Mouse (Mus musculus): ENCODE measurements around the gene Cd3e.
A peak's percentile ranks its signal among the peaks of the same experiment; 100 is the strongest.
"Not testable (repeated sequence)": the region's sequence is repeated elsewhere in the genome, so short reads cannot be mapped to it uniquely, and the experiment has no call there.

The Cd3e gene

DNA sequence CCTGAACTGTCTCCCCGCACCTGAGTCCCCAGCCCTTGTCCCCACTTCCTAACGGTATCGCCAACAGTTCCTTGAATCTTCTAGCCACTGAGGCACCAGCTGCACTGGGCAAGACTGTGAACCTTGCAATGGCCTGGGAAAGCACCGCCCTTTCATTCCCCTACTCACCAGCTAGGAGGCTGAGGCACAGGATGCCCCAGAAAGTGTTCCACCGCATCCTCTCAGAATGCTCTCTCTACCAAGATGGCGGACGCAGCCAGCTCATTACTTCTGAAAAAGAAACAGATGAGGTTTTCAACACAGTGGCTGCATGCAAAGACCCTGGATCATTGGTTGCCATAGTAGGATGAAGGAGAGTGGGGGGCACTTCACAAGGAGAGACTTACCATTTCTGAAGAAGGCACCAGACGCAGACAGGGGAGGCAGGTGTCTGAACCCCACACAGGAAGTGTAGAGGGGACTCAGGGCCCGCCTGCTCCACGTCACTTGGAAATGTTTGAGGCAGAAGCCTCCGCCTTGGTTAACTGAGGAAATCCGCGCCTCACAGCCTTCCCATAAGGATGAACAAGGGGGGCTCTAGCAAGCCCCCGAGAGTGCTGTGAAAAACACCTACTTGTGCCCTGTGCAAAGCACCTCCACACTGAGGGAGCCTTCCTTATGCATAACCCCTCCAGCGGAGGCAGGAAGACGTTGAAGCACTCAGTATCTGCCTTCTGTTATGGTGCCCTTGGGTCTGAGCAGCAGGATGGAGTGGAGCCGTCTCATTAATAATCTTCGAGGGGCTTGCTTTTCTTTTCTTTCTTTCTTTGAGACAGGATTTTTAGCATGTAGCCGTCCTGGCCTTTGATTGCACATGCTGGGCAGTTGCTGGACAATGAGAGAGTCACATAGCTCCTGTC, at the start of gene Cd3e:
TSS of gene Cd3e (minus strand) at position 448 of the 899 bp plus-strand sequence.
- DNase-seq, result no peak

DNA sequence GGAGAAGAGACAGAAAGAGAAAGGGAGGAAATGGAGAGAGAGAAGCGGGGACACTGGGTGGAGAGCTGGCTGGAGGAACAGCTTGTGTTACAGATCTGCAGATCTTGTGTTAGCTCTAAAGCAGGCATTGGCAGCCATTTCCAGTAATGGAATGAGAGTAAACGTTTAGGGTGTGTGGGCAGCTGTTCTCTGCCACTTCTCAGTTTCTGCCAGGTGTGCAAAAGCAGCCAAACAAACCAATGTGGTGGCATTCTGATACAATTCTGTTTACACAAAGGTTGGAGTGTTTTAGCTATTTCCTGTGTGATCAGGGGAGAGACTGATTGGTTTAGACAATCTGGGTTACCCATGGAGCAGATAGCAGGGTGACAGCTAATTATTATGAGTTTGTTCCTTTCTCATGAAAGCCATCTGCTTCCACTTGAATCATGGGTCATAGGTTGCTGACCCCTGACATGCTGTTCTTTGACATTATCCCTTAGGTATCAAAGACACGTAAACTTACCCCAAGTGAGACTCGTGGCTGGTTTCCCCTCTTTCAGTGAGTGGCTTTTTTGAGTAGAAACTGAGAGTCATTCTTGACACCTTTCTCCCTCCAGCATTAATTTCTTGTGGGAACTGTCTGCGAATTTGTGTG, 49.0 kb upstream of the Cd3e start:
- peak; percentile 22 for DNase-seq

DNA sequence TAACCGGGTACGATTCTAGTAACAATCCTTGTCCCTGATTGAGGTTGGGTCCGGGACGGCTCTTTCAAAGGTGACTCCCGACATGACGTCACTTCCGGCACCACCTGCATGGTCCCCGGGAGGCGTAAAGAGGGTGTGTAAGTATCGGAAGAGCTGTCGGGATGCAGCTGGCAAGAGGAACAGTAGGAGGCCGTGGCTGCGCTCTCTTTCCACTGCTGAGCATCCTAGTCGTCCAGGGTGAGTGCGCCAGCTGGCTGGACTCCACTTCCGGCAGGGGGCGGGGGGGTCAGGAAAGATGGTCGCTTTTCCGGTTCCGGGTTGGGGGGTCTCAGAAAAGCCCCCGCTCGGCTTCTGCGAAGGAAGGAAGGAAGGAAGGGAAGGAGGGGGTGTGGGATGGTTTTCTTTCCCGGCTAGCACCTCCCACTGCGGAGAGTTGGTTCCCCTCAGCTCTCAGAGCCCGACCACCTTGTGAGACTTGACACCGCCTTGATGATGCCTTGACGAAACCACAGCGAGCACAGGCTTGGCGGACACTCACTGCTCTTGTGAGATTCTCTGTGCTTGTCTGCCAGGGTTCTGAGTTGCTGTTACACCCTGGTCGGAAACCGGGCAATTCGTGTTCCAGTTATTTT, 45.8 kb upstream of the Cd3e start, which contains the start of gene Mpzl3:
TSS of gene Mpzl3 (plus strand) at position 105 of the 632 bp plus-strand sequence.
- peak; percentile 85 for DNase-seq

DNA sequence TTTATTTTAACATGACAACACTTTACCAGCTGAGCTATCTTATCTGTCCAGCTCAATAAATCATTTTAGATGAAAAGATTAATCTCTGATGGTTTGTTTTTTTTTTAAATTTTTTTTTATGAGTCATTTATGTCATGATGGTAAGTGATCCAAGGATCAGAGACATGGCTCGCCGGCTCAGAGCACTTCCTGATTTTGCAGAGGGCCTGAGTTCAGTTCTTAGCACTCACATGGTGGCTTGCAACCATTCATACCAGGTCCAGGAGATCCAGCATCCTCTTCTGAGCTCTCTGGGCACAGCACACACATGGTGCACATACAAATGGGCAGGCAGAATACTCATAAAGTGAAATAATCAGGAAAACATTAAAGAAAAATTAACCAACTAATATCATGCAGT, 40.9 kb upstream of the Cd3e start:
- no peak for DNase-seq

DNA sequence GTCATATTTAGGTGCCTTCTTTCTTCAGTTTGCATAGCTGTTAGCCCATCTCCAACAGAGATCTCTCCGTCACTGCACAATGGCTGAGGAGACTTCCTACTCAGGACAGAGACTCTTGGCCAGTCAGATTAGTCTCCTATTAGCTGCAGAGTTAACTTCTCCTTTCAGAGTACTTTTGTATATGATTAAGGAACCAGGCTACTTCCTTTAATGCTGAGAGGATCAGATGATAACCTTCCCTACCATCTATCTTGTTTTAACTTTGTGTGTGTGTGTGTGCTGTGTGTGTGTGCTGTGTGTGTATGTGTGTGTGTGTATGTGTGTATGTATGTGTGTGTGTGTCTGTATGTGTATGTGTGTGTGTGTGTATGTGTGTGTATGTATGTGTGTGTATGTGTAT, 40.3 kb upstream of the Cd3e start:
- DNase-seq, result no peak

DNA sequence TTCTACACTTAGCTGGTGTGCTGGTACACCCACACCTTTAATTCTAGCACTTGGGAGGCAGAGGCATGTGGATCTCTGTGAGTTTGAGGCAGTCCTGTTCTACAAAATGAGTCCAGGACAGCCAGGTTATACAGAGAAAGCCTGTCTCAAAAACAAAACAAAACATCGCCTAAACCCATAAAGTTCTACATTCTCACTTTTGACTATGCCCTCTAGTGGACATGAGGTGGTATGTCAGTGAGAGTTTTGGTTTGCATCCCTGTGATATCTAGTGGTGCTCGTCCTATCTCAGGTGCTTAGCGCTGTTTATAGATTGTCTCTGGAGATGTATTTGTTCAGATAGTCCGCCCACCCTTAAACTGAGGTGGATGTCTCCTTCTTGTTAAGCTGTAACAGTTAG, 39.1 kb upstream of the Cd3e start:
- DNase-seq, result peak; percentile 58

DNA sequence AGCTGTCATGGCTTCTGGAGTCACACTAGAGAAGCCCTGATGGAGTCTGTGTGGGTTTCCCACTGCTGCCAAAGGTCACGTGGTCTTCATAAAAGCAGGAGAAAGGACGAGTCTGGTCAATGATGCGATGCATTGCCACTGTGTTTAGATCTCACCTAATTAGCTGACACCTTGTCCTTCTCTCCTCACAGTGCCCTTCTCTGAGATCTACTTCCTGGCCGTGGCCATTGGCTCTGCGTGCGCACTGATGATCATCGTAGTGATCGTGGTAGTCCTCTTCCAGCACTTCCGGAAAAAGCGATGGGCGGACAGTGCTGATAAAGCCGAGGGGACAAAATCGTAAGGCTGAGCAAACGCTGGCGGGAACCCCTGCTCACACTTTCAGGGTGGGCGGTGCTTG, 37.5 kb upstream of the Cd3e start:
- no peak for DNase-seq

DNA sequence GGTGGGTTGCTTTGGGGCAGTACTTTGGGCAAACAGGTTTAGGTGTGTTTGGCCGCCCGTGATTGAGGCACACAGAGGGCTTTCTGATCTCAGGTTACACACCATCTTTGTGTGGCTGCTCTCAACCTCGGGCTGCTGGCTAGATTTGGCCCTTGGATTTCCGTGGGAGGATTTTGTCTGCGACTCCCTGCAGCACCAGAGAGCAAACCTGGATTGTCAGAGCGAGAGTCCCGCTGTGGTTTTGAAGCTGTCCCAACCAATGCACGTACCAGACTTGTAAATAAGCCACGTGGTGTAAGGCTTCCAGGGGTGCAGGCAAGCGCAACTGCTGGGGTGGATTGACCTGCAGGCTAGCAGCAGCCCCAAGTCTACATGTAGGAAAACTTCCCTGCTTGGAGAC, 33.5 kb upstream of the Cd3e start:
- peak; percentile 10 for DNase-seq

DNA sequence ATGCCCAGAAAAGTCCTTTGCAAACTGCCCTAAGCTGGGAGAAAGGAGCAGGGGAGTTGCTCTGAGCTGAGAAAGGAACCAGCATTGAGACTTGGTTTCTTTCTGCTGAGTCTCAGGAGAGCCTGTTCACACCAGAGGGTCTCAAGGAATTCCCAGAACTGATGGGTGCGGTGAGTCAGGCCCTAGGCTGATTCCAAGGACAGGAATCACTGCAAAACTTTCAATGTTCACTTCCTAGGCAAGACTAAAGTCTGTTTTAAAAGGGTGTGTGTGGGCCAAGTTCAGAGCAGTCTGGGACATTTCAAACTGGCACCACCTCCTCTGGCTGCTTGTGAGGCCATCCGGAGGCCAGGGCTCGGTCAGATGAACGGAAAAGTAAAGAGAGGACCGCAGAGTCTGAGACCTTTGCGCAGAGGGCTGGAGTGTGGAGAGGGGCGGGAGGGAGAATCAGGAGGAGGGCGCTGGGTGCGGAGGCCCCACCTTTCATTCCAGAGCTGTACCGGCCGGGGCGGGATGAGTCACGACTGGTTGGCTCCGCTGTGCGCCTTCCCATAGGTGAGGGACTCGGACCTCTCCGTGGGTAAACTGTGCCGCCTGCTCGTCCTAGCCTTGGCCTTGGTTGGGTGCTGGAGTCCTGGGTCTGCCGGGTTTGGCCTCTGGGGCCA, 32.8 kb upstream of the Cd3e start:
- peak; percentile 70 for DNase-seq

DNA sequence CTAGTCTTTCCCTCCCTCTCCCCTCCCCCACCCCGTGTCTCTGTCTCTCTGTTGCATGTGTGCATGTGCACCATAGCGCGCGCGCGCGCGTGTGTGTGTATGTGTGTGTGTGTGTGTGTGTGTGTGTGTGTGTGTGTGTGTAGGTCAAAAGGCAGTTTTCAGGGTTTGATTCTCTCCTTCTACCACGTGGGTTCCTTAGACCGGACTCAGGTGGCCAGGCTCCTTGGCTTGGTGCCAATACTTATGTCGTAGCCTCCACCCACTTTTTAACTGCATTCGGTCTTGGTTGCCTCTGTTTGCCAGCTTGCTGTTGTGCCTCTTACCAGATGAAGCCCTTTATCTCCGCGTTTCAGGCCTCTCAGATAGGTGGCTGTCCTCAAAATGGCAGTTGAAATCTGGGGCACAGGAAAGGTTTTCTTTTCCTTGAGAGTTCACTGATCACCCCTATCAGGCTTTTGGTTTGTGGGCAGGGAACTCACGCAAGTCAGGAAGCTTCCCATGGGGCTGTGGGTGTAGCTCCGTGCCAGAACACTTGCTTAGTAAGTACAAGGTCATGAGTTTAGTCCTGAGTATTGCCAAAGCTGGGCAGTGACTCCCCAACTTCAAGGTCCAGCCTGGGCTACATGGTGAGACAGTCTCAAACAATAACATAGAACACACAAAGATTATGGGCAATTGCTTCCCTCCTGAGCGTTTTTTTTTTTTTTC, 31.9 kb upstream of the Cd3e start:
- peak; percentile 42 for DNase-seq

DNA sequence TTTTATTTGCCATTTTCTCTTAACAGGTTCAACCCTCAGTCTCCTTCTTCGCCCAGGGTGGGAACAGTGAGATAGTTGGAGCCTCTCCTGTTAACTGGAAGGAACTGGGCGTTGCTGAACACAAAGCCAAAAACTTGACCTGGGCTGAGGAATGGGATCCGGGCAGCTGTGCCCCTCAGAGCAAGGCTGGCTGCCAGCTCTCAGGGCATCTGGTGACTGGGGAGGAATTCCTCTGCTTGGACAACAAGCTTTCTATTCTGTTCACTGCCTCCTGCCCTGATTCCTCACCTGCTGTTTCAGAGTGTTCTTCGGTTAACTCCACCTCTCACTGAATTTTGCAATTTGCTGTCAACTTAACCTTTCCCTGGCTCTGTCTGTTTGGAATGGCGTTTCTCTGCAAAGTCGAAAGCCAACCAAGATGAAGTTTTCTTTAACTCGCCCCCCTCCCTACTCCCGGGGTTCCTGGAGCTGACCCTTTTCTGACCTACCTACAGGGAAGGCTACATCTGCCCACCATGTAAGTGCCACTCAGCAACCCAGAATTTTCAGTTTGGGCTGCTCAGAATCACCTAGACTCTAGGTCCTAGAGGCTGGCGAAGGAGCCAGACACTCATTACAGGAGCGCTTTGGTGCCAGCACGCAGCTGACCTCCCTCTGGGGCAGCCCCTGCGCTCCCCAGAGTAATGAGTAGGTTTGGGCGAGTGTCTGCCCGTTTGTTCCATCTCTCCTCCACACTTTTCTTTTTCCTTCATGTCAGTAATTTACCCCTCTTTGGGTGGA, 30.8 kb upstream of the Cd3e start:
- DNase-seq, result peak; percentile 14

DNA sequence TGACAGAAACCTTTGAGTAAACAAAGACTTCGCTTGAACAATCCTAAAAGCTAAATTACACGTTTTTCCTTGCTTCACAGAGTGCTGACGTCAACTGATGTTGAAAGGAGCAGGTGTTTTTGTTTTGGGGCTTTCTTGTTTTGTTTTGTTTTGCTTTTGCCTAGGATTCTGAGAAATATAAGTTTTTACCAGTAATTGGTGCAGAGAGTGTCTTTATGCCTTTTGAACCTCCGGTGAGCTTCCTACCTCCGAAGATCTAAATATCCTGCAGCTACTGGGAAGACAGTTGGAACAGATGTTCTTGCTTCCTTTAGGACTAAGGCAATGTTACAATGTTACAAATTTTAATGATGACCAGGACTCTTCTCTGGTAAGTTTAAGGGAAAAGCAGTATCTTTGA, 30.1 kb upstream of the Cd3e start, which contains the start of gene Mpzl2:
TSS of gene Mpzl2 (plus strand) at position 301 of the 400 bp plus-strand sequence.
- no peak for DNase-seq

DNA sequence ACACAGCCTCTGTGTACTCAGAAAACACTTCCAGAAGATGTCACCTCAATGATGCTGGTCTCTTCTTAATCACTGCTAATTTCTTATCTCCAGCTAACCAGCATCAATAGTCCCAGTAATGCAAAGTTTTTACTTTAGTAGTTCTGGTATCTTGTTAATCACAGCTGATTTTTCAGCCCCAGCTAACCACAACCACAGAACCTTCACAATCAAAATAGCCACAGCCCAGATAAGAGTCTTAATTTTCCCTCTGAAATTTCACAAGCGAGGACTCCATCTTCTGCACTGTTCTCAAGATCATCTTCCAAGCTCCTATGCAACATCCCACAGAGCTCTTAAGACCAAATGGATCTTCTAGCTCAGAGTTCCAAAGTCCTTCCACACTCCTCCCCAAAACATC, 28.4 kb upstream of the Cd3e start:
- DNase-seq, result not testable (repeated sequence)

DNA sequence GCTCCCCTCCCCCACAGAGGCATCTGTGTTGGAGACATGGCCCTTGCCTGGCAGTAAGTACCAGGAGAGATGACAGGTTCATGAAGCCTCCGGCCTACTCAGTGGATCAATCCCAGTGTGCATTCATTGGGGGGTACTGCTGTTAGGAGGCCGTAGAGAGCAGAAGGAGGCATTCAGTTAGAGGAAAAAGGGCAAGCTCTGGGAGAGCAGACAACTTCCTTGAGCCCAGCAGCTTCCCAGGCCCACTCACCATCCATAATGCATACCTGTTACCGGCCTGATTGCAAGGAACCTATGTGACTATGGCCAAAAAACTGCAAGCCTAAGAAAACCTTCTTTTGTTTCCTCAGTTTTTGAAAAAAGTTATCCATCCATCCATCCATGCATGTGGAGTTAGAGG, 25.1 kb upstream of the Cd3e start:
- DNase-seq, result no peak

DNA sequence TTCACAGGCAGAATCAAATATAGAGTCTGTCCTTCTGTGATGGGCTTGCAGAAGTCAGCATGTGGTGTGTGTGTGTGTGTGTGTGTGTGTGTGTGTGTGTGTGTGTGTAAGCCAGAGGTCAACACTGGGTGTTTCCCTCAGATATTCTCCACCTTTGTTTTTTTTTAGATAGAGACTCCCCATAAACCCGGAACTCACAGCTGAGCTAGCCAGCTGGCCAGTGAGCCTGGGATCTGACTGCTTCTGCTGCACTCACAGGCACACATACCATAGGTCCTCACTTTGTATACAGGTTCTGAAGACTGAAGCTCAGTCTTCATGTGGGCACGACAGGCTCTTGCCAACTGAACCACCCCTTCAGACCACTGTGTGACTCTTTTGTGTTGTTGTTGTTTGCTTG, 22.8 kb upstream of the Cd3e start:
- no peak for DNase-seq

DNA sequence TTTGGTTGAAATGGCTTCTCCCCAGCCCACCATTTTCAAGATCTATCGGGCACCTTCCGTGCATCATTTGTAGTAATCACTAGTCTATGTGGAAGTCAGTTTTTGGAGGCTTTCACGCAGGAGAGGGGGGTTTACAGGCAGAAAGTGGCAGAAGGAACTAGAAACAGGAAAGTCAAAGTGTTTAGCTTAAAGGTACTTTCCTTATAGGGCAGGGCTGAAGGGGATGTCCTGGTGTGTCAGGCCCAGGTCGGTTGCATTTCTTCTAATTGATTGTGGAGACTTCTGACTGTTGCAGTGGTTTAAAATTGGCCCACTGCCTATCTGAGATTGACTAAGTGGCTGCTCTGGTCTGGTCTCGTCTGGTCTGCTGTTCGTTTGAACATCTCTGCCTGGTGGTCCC, 20.9 kb upstream of the Cd3e start:
- DNase-seq, result no peak

DNA sequence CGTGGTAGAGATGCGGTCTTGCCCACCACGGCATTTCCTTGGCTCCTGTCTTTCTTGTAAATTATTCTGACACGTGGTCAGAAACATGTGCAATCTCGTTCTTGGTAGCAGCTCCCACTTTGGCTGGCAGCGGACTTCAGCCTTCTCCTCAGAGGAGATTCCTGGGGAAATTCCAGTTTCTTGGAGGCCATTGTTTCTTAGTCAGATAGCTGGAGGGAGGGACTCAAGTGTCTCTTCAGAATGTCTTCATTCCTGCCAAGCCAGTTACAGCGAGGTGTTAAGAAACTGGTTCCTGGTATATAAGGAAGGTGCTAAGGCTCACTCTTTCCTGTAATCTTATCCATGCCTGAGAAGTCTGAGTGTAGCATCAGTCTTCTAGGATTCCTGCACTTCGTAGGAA, 17.9 kb upstream of the Cd3e start:
- no peak for DNase-seq

DNA sequence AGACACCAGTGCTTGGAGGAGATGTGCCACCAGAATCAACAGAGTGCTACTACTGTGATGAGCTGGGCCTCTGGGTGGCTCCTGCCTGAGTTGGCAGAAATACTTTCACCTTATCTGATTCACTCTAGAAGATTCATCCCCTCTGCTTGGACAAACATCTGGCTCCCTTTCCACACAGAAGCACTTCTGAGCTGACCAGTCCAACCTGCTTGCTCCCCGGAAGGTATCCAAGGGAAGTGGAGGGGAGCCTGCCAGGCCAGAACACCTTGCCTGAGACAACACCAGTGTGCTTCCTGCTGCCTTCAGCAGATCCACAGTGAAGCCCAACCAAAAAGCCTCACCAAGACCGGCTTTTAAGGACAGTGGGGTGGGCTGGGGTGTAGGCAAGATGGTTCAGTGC, 14.8 kb upstream of the Cd3e start:
- no peak for DNase-seq

DNA sequence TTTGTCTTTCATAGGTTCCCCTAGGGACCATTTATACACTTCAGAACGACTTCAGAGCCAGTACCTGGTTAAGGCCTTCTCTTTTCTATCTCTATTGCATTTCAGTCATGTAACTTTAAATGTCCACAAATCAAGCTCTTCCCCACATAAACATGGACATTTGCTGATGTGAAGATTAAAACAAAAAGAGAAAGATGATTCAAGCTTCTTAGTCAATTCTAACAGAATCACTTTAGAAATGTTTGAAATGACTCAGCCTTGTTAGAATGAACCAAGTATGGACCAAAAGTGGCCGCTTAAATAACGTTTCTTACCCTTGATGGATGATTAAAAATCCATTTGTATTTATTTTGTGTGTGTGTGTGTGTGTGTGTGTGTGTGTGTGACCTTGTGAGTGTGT, 14.2 kb upstream of the Cd3e start:
- DNase-seq, result no peak

DNA sequence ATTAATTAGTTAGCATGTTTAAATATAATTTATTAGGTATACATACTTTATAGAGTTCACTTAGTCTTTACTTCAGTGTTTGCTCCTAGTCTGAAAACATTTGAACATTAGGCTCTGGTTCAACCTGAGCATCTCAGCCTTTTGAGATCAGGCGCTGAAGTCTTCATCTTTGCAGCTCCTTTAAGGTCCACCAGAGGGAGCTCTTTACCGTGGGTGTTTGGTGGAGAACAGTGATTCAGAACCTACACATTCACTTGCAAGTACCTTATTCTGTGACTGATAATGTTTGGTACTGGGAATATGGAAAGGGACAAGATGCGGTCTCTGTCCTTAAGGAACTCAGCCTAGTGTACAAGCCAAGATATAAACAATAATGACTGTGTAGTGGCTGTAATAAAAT, 13.4 kb upstream of the Cd3e start:
- peak; percentile 80 for DNase-seq

DNA sequence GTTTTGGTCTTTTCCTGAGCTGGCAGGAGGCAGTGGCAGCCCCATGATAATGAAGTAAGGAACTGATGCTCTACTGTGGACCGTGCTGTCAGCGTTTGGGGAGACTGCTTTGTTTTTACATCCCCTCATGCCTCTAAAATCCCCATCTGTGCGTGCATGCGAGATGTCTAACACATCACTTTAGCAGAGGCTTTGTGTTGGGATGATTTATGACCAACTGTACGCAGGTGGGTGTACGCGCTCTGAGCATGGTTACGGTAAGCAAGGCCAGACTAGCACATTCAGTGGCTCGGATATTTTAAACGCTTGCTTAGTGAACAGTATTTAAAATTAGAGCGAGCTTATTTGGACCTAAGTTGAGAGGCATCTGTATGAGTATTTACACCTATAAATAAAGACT, 8.6 kb upstream of the Cd3e start:
- DNase-seq, result no peak

DNA sequence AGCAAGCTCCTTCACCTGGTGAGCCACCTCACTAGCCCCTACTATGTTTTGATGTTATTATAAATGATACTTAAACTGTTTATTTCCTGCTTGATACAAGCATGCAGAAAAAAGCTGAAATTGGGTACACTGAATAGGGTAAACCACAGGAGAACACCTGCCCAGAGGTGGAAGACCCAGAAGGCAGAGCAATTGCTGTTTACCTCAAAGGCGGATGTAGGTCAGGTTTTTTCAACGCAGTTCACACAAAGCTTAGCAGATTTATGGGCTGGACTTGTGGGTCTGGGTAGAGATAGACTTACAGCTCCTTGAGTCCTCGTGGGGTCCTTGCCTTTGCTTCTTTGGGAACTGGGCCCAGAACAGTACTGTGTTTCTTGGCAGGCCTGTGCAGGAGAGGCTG, 6.4 kb upstream of the Cd3e start:
- no peak for DNase-seq
